Mouse (Mus musculus) ZHBTc4 (cell line): ENCODE measurements around the gene Ccdc96.
A peak's percentile ranks its signal among the peaks of the same experiment; 100 is the strongest.

Experiments used
- DNase-seq: peaks from one replicate; pipeline ENCODE4 v3.0.0-alpha.2; 2011; ENCODE audit warnings: low read depth, low spot score

The Ccdc96 gene

GRCm38 (mm10) chr5:36525216-36525615 is 40.8 kb downstream of the Ccdc96 start:
- no peak for DNase-seq

- DNase-seq = peak; percentile 44
Observed at GRCm38 (mm10) chr5:36526274-36526673, 41.9 kb downstream of the Ccdc96 start.

DNA sequence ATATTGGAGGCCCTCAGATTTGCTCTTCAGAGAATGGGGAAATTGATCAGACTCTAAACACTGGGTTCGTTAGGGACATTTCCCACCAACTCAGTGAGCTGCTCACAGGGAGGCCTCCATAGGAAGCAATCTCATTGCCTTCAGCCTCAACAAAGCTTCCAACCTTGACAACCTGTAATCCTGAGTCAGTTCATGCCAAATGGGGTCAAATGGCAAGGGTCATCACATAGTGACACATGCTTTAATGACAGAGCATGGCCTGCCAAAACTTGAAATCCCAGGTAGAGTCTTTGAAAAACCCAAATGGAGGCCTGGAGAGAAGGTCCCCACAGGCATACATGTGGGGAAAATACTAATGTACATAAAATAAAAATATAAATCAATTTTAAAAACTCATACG is 42.5 kb downstream of the Ccdc96 start:
- DNase-seq = no peak

- DNase-seq = no peak
Observed at GRCm38 (mm10) chr5:36529698-36530097, 45.3 kb downstream of the Ccdc96 start.

- DNase-seq = peak; percentile 95
Observed at GRCm38 (mm10) chr5:36530129-36530751, 45.9 kb downstream of the Ccdc96 start.

DNA sequence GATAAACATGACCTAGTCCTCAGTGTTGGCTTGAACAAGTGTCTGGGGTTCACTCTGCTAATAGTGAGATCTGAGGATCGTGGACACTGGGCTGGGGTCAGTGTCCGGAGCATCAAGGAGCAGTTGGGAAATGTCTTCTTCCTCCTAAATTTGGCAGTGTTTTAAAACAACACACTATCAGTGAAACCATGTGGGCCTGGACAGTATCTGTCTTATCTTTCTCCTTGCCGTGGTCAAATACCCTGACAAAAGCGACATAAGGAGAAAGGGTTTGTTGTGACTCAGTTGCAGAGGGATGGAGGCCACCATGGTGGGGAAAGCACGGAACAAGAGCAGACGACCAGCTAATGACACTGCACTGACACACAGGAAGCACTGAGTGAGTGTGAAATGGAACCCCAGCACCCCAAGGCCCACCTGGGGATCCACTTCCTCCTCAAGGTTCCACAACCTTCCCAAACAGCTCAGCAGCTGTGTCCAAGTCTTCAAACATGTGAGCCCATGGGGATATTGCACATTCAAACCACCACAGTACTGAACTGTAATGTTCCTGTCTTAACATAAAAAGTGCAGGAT is 50.2 kb downstream of the Ccdc96 start:
- no peak for DNase-seq

- DNase-seq = no peak
Observed at GRCm38 (mm10) chr5:36535438-36536176, 51.2 kb downstream of the Ccdc96 start.

DNA sequence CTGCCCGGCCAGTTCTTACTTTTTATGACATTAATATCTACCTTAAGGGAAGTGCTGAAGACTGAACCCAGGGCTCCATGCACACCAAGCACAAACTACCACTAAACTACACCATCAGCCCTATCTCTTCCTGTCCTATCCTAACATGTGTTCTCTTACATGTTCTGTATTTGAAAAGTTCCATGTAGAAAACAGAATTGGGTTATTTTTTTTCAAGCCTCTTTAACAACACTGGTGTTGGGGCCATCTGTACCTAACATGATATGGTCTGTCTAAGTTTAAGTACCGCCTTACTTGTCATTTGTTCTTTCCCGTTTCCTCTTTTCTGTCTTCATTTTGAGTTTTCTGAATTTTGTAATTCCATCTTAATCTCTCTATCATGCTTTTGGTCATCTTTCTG is 52.0 kb downstream of the Ccdc96 start:
- no peak for DNase-seq
